Mouse (Mus musculus) testis, adult 2 months (tissue): ENCODE data around the gene Abcb5.

Experiments
- CTCF ChIP-seq: fragments of 200-500 bp; IDR thresholded peaks from 2 replicates; pipeline ENCODE4 v1.5.1; 2012; ENCODE audit warnings: low read depth, mild to moderate bottlenecking, inconsistent platforms, low read length, moderate library complexity; ENCODE audit not compliant: control insufficient read depth, insufficient read depth, insufficient replicate concordance
- POLR2A ChIP-seq: fragments of 200-500 bp; IDR thresholded peaks from 2 replicates; pipeline ENCODE4 v1.6.1; 2012; ENCODE audit warnings: low read depth, mild to moderate bottlenecking, inconsistent platforms, low read length, moderate library complexity; ENCODE audit not compliant: control insufficient read depth

DNA sequence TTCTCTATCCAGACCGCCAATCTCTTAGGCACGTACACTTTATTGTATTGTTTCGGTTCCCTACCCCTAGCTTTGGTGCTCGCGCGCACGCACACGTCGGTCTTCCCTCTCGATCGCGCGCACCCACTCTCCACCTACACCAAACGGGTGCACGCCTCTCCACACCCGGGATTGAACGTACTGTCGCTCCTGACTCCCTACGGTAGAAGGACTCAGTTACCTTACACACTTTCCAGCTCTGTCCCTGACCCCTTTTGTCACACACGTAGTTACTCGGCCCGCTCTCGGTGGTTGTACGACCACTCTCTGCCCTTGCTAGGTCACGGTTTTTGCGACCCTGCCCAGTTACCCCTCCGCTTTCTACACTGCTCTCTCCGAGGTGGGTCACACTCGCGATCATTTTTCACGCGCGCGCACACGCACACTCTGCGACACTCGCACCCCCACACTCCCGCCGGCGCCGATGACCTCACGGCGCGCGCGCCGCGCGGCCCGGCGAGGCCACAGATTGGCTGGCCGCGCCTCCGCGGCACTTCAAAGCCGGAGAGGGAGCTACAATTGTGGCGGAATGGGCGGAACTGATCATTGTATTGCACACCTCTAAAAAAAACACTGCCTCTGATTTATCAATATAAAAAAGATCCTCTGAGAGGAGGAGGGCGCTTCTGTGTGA lies 119.4 kb downstream of the Abcb5 start:
- TF ChIP-seq POLR2A (no peak), CTCF (no peak)
